ENCODE assay signal across 10 mouse cellular contexts in the genomic region with DNA sequence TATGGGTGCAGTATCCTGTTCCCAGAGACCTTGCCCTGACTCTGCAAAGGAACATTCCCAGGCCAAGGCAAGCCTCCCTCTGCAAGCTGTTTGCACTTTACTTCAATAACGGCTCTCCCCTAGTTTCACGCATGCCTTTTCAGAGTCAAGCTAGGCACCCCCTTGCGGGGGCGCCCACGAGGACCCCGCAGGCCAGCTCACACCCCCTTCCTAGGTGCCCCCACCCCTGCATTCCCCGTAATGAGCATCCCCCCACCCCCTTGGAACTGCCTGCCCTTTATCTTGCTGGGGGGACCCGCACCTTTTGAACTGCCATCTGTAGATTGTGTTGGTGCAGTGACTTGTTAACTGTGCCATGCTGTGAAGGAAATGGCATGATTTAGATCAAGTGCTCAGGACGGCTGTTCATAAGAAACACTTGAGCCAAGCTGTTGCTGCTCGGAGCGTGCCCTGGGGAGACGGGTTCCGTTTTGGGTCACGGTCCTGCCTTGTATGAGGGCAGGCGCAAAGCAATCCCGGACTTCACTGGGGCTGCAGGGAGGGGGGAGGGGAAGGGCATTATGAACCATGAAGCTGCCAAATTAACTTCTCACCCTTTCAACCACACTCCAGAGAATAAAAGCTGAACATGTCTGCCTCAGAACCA.
A peak's percentile ranks its signal among the peaks of the same experiment; 100 is the strongest.
DNase-seq lines count a peak whose midpoint lies in the region; ATAC-seq lines count a peak whose summit lies in the region.
"Had no signal": no experiment of that assay in that cellular context is flagged by ENCODE, and none has a peak within 500 bp of the region (broad histone marks: within the 10 kb centered on the region; RNA-seq: fewer than 3 reads in every experiment).

No protein-coding gene starts in this region.

- H3K27ac ChIP-seq in heart, embryonic 11.5 days (ENCODE audit: low read depth, low read length), result no peak overlapping the region
- no peak overlapping the region for H3K27ac ChIP-seq in hindbrain, embryonic 13.5 days
- no peak overlapping the region for H3K27ac ChIP-seq in midbrain, embryonic 11.5 days (ENCODE audit: low read depth, low read length)

- H3K4me1 ChIP-seq in heart, embryonic 11.5 days (ENCODE audit: control insufficient read depth, insufficient read depth, low read length), result peaks cover 5% of the 10 kb centered on the region; the same call in 1 of the 2 replicates
- peaks cover 13% of the 10 kb centered on the region for H3K4me1 ChIP-seq in hindbrain, embryonic 13.5 days (replicated peaks)
- peaks cover 6% of the 10 kb centered on the region for H3K4me1 ChIP-seq in midbrain, embryonic 11.5 days (ENCODE audit: control insufficient read depth, insufficient read depth, low read length)
- H3K4me1 ChIP-seq: megakaryocyte, embryonic 14.5 days had no signal

- peak overlapping the region; percentile 1; the same call in 1 of the 2 replicates for H3K4me3 ChIP-seq in heart, embryonic 11.5 days (ENCODE audit: low read depth, low read length)
- peak overlapping the region; percentile 15; the same call in 1 of the 2 replicates for H3K4me3 ChIP-seq in hindbrain, embryonic 13.5 days
- no peak overlapping the region for H3K4me3 ChIP-seq in midbrain, embryonic 11.5 days (ENCODE audit: low read depth, low read length)
- H3K4me3 ChIP-seq: megakaryocyte, embryonic 14.5 days had no signal

- no peaks in the 10 kb centered on the region for H3K36me3 ChIP-seq in heart, embryonic 11.5 days (ENCODE audit: control insufficient read depth, insufficient read depth, low read length)
- no peaks in the 10 kb centered on the region for H3K36me3 ChIP-seq in hindbrain, embryonic 13.5 days
- H3K36me3 ChIP-seq in midbrain, embryonic 11.5 days (ENCODE audit: control insufficient read depth, insufficient read depth, low read length), result no peaks in the 10 kb centered on the region

- no peaks in the 10 kb centered on the region for H3K9me3 ChIP-seq in heart, embryonic 11.5 days (replicated peaks; ENCODE audit: control insufficient read depth, low read length)
- no peaks in the 10 kb centered on the region for H3K9me3 ChIP-seq in hindbrain, embryonic 13.5 days
- no peaks in the 10 kb centered on the region for H3K9me3 ChIP-seq in midbrain, embryonic 11.5 days (ENCODE audit: control insufficient read depth, low read length)

- no peak for DNase-seq in heart, postnatal 14 days
- peak; percentile 28 to 59 for DNase-seq in cerebellum, postnatal 25 days
- DNase-seq in midbrain, embryonic 11.5 days (ENCODE audit: low spot score, missing footprints), result peak; percentile 87
- DNase-seq in c-Kit-positive CD71-positive TER-119-positive erythroid progenitor cells, embryonic 14.5 days (ENCODE audit: low spot score), result no peak
- no peak for DNase-seq in ovary, postnatal 10 days (ENCODE audit: low spot score)
- no peak for DNase-seq in urinary bladder, postnatal 10 days (ENCODE audit: low spot score)

- ATAC-seq in heart, embryonic 11.5 days (replicated peaks; ENCODE audit: insufficient number of reproducible peaks, low FRiP score, low TSS enrichment), result no peak
- ATAC-seq in hindbrain, embryonic 13.5 days (ENCODE audit: low FRiP score), result peak; percentile 71; the same call in 1 of the 2 replicates
- ATAC-seq in midbrain, embryonic 11.5 days (ENCODE audit: low FRiP score), result peak; percentile 70

- WGBS in heart, embryonic 11.5 days (ENCODE audit: insufficient replicate concordance), result 7% methylated on average over 16 of the region's 16 CpGs
- 10% methylated on average over 16 of the region's 16 CpGs for WGBS in hindbrain, embryonic 13.5 days
- 20% methylated on average over 16 of the region's 16 CpGs for WGBS in midbrain, embryonic 11.5 days

- peak overlapping the region; percentile 53 for H3K4me2 ChIP-seq in heart, embryonic 11.5 days
- H3K4me2 ChIP-seq in hindbrain, embryonic 13.5 days, result peak overlapping the region; percentile 49
- H3K4me2 ChIP-seq in midbrain, embryonic 11.5 days, result no peak overlapping the region; the same call in 1 of the 2 replicates

- intact Hi-C loops in heart, postnatal 14 days (cut with DNase I), result no loop called here

- no peaks in the 10 kb centered on the region for H3K27me3 ChIP-seq in heart, embryonic 11.5 days (ENCODE audit: control insufficient read depth, insufficient read depth, low read length)
- H3K27me3 ChIP-seq in hindbrain, embryonic 13.5 days, result peaks cover 6% of the 10 kb centered on the region; the same call in 1 of the 2 replicates
- no peaks in the 10 kb centered on the region; the same call in 1 of the 2 replicates for H3K27me3 ChIP-seq in midbrain, embryonic 11.5 days (ENCODE audit: control insufficient read depth, insufficient read depth, low read length)
- H3K27me3 ChIP-seq: CH12.LX; megakaryocyte, embryonic 14.5 days had no signal

- peak overlapping the region; percentile 49; the same call in 1 of the 2 replicates for H3K9ac ChIP-seq in heart, embryonic 11.5 days (ENCODE audit: low read depth, low read length)
- no peak overlapping the region; the same call in 1 of the 2 replicates for H3K9ac ChIP-seq in hindbrain, embryonic 13.5 days
- no peak overlapping the region for H3K9ac ChIP-seq in midbrain, embryonic 11.5 days (ENCODE audit: low read length)

Comparison
In these comparisons a context has a peak if more than half of its experiments do, and no peak if none do; other contexts are left out.
1. DNase-seq: peak in cerebellum, postnatal 25 days (2 of 2) and midbrain, embryonic 11.5 days (single experiment); none in heart, postnatal 14 days (0 of 2), c-Kit-positive CD71-positive TER-119-positive erythroid progenitor cells, embryonic 14.5 days (single experiment), ovary, postnatal 10 days (single experiment) and urinary bladder, postnatal 10 days (single experiment).